Mouse (Mus musculus) layer of hippocampus, adult 11-12 months (tissue): ENCODE measurements around the gene Tiparp.

Experiments
- DNase-seq: peaks from one replicate; pipeline ENCODE4 v3.0.0; 2022; ENCODE audit warnings: low spot score

The Tiparp gene

DNA sequence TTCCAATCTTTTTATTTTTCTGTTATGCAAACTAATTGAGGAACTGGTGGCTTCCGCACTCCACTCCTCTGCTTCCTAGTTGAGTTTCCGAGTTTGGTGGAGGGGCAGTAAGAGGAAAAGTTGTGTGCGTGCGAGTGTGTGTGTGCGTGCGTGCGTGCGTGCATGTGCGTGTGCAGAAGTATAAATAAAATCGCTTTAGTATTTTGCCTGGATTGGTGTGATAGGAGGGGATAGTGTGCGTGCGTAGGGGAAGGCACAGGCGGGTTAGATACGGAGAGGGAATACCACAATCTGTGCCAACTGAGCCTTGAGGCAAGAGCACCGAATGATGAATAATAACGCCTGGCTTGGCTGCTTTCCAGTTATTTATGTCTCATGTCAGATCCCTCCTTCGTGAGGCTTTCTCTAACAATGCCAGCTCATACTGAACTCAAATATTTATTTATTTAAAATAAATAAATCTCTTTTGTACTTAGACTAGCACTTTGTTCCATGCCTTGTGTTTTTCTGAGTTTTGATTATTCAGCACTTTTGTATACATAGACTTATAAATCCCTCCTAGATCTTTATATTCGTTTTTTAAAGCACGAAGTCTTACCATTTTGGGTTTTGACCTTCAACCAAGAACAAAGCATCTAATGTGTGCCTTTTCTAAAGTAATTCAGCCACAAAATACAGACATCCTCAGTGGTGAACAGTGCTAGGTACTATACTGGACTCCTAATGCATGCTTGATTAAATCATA, 1.4 kb downstream of the Tiparp start:
- no peak for DNase-seq

GRCm38 (mm10) chr3:65533014-65533413, 4.8 kb downstream of the Tiparp start:
- DNase-seq: no peak

DNA sequence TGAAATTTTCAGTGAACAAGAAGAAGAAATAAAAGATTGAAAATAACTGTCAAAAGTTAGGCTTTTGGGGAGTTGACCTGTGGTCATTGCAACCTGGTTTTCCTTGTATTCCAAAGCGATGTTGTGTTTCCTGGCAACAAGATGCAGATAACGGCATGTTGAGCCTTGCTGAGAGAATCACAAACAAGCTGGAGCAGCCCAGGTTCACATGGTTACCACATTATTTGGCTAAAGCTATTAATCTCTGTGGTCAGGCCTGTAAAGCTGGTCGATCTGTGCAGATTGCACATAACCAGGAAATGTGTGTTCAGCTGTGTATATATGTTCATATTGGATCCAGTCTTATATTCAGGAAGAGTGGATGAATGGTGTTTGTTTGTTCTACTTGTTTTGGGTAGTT, 5.4 kb downstream of the Tiparp start:
- no peak for DNase-seq

DNA sequence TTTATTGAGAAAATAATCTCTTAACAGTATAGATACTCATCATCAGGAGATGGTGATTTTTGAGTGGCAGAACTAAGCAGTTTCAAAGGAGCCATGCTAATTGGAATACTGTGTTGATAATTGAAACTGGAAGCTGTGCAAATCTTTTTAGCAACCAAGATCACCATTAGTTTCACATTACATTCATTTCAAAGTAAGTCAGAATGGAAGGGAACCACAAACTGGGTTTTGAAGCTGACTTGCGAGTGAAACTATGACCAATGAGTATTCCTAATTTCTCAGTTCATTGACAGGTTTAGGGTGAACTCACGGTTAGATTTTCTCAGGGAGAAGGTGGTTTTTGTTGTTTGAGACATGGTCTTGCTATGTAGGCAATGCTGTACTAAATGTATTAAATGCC, 6.3 kb downstream of the Tiparp start:
- DNase-seq: no peak

GRCm38 (mm10) chr3:65535087-65535761, 7.0 kb downstream of the Tiparp start:
- no peak for DNase-seq

GRCm38 (mm10) chr3:65537288-65537687, 9.1 kb downstream of the Tiparp start:
- DNase-seq: no peak

- no peak for DNase-seq
Measured at GRCm38 (mm10) chr3:65540906-65541551, 12.8 kb downstream of the Tiparp start.

DNA sequence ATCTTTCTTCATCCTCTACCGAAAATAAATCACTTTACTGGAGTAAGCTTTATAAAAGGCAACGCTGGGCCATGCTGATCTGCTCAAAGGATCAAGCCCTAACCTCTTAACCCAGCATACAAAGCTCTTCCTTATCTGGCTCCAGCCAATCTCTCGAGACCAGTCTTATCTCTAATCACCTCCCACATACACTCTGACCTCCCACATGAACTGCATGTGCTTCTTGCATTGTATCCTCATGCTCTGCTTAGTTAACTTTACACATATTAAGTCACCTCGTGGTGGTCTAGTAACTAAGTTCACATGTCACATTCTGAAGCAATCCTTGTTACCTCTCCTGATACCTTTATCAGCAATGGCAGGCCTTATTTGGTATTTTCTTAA, 13.3 kb downstream of the Tiparp start:
- no peak for DNase-seq

DNA sequence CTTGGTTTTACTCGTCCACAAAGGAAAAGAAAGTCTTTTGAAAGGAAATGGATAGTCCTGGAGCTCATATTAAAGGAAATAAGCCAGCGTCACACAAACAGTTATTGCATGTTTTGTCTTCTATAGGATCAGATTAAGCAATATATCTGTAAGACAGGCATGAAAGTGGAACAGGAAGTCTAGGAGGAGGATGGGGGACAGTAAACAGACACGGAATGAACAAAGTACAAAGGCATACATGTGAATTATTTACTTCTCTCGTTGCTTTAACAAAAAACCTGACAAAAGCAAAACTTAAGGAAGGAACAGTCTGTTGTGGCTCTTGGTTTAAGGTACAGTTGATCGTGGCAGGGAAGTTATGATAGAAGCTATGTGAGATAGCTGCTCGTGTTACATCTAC, 21.6 kb downstream of the Tiparp start:
- no peak for DNase-seq

DNA sequence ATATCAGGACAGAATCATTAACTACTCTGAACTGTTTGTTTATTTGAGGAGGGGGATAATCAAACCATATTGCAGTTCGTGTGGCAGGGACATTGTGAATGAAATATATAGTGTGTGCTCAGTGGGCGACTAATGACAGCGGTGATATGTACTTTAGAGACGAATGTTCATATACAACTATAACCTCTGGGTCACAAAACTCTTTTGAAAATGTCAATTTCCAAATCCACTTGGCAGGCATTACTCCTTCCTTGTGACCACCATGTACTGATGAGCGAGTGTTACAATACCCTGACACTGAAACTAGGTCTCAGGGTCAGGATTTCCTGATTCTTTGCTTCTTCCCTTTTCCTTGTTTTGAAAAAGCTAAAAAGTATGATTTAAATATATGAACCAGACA, 22.9 kb downstream of the Tiparp start:
- no peak for DNase-seq

GRCm38 (mm10) chr3:65554633-65555032, 26.4 kb downstream of the Tiparp start:
- DNase-seq: no peak

DNA sequence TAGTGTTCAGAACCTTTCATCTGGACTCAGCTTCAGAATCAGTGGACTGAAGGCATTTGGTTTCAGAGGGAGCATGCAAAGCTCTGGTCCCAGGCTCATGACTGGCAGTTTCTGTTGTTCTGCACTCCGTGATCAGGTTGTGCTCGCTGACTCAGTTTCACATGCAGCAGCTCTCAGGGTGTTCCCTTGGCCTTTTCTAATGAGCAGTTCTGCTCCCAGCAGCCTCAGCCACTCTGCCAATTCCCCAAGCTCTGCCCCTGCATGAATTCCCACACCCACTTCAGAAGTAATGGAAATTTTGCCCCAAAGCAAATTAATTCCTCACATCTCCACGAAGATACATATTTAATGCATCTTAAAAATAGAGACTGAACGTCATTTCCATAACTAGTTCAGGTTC, 30.5 kb downstream of the Tiparp start:
- DNase-seq: no peak

DNA sequence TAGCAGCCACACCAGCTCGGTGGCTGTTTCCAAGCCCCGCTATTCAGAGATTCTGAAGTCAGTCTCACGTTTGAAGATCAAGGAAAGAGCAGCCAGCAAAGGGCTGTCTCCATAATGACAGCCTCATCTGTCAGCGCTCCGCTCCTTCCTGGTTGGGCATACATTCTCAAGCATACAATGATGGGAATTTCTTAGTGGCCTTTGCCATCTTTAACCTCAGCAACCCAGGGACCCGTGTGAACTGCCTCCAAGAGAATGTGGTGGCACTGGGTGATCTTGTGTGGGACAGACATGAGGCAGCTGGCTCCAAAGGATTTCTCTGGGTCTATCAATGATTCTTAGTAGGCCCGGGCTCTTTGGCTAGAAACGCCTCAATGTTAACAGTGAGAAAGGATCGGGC, 34.0 kb downstream of the Tiparp start:
- DNase-seq: no peak

DNA sequence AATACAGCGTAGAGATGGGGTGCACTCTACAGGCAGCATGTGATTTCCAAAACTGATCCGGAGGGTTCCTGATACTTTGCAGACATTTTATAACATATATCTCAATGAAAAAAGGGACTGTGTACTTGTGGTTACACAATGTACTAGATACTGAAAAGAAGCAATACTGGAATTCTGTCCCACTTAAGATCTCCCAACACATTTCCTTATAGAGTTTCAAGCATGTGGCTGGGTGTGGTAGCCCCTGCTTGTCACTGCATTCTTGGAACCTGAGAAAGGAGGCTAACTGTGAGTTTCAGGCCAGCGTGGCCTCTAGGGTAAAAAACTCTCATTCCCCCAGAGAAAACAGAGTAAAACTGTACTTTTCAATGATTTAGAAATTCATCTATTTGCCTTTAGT, 34.5 kb downstream of the Tiparp start:
- no peak for DNase-seq

DNA sequence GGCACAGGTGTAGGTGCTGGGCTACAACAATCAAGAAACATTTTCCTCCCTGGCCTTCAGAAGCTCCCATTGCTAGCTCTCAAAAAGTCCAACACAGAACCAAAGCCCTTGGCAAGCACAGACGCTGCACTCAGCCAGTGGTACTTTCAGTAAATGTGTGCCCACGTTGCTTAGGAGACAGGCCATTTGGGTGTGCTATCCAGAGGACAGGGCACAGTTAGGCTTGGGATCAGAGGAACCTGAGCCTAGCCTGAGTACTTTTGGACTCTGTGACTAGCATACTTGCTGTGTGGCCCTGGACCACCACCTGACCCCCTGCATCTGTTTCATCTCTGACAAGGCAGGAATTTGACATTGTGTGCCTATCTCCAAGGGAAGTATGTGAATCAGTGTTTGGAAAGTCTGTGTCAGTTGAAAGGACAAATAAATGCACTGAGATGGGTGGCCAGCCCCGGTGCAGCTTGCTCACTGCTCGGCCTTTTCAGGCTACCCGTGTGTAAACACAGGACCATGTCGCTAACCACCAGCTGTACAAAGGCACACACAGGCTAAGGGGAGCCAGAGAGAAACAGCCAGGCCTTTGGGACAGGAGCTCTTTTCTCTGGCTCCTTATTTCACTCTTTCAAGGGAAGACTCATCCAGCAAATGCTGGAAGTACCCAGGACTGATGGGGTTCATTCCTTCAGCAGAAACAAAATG, 35.9 kb downstream of the Tiparp start:
- no peak for DNase-seq

GRCm38 (mm10) chr3:65565632-65566300, 37.6 kb downstream of the Tiparp start:
- DNase-seq: no peak

DNA sequence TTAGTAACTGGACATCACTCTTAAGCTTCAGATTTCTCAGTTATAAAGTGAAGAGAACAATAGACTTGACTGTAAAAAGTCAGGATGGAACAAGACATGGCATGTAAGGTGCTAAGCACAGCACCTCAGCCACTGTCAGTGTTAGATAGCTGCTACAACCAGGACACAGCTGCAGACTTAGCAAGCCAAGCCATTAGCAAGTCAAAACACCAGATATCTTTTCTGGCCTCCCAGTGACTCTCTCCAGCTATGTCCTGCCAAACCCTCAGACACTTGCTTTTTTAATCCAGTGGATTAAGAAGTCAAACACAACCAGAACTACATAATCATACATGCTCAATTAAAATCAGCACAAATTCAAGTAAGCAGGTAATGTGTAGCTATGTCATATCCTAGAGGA, 41.7 kb downstream of the Tiparp start:
- no peak for DNase-seq

DNA sequence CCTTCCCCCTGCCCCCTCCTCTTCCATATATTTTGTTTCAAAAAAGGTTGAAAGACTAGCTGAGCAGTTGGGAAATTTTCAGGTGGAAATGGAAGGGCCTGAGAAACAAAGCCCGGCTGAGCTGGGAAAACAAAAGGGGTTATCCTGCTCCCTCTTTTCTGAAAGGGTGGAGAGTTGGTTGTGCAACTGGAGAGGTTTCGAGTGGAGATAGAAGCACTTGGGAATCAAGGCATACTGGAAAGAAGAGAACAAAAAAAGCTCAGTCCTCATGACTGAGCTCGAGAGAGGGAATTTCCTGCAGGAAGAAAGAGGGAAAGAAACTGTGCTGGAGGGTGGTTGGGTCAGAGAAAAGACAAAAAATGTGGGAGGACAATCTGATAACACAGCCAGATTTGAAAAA, 45.3 kb downstream of the Tiparp start:
- no peak for DNase-seq

DNA sequence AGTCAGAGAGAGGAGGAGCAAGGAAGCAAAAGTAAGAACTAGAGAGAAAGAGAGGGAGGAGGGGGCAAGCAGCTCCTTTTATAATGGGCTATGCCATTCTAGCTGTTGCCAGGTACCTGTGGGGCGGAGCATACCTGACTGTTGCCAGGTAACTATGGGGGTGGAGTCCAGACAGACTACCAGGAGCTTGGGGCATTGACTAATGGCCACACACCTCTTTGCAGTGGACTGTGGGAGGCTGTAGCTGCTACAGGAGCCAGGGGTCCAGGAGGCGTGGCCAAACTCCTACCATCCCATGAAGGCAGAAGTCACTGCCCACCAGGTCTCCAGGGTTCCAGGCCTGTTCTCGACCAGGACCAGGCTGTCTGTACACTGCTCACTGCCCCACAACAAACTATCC, 49.4 kb downstream of the Tiparp start:
- no peak for DNase-seq

DNA sequence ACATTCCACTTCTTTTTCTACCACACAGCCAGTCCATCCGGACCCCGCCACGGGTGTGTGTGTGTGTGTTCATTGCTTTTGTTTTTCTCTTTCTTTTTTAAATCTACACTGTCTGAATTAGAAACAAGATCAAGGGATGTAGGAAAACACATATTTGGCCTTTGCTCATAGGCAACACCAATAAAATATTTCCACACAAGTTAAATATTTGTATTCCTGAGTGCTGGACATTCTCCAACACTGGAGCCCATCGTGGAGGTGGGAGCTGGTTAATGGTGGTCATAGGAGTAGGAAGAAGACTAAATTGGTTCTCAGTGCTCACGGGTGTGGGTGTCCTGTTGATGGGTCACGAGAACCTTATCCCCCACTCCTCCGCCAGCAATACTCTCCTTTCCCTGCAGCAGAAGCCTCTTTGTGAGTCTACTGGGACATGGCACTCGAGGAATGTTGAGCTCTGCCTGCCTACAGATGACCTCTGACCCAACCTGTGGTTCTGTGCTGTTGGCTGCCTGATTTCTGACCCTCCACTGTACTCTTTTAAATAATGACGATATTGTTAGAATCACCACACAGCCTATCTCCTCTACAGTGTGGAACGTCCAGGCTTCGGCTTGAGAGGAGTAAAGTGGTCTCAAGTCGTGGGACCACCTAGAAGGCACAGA, 51.2 kb downstream of the Tiparp start:
- no peak for DNase-seq

DNA sequence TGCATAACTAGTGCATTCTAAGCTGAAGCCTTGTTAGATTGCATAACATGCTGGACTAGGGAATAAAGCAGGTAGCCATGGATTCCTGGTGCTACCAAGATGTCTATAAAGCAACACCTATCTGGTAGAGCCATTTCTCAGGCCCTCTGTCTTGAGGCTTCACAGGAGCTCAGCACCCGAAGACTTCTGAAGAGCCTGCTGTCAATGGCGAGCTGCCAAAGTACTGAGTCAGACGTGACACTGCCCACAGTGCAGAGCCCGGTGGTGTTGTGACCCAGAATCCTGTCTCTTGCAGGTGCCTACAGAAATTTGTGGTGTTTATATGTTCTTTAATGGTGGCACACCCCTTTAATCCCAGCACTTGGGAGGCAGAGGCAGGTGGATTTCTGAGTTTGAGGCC, 53.4 kb downstream of the Tiparp start:
- no peak for DNase-seq

GRCm38 (mm10) chr3:65584329-65584728, 56.1 kb downstream of the Tiparp start:
- no peak for DNase-seq
